Mouse (Mus musculus) naive thymus-derived CD4-positive, alpha-beta T cell, adult 2 months (primary cell): ENCODE results near the gene Clec4a2.
"Not testable (repeated sequence)": the region's sequence is repeated elsewhere in the genome, so short reads cannot be mapped to it uniquely, and the experiment has no call there.

Experiments
- DNase-seq: peaks from one replicate; pipeline ENCODE4 v3.0.0-alpha.2; 2011; ENCODE audit warnings: low read depth

Gene Clec4a2

GRCm38 (mm10) chr6:123106128-123106527 lies at the start of gene Clec4a2:
Gene Clec4a2, plus strand, starts transcription at chr6:123106428.
- not testable (repeated sequence) for DNase-seq

- DNase-seq: no peak
Observed at GRCm38 (mm10) chr6:123095125-123095843, 10.9 kb upstream of the Clec4a2 start.

- no peak for DNase-seq
Observed at GRCm38 (mm10) chr6:123123195-123123594, 17.0 kb downstream of the Clec4a2 start.

DNA sequence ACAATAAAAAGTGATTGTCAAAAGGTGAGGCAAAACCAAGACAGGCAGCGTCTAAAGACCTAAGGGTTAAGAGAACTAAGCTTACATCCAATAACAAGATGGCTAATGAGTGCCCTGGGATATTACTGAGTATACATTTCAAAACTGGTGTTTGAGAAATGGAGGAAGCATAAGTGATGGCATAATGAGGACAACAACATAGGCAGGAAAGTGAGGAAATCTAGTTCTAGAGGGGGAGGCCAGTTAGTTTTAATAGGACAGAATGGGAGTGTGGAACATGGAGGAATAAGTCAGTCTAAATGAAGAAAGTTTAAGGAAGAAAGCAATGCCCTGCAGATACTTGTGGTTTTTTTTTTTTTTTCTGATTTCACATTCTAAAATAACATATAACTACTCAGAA lies 20.9 kb downstream of the Clec4a2 start:
- DNase-seq: no peak

DNA sequence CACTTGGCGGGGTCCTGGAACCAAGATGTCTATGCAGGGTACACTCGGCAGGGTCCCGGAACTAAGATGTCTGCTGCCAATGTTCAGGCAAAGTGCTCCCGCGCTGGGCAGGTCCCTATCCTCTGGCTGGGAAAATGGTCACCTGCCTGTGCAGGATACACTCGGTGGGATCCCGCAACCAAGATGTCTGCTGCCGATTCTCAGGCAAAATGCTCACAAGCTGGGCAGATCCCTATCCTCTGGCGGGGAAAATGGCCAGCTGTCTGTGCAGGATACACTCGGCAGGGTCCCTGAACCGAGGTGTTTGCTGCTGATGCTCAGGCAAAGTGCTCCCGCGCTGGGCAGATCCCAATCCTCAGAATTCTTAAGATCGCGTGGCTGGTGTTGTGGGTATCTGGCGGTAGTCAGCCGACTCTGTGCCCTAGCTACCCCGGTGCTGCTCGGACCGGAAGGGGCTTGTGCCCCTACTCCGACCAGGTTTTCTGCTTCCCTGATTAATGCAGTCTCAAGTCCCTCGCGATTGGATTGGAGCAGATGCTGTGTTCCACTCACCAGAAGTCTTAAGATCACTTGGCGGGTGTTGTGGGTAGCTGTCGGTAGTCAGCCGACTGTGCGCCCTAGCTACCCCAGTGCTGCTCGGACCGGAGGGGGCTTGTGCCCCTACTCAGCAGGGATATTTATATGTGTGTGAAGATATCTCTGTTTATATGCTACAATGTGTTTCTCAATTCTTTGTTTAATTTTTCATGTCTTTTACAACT lies 31.7 kb downstream of the Clec4a2 start:
- DNase-seq: not testable (repeated sequence)

DNA sequence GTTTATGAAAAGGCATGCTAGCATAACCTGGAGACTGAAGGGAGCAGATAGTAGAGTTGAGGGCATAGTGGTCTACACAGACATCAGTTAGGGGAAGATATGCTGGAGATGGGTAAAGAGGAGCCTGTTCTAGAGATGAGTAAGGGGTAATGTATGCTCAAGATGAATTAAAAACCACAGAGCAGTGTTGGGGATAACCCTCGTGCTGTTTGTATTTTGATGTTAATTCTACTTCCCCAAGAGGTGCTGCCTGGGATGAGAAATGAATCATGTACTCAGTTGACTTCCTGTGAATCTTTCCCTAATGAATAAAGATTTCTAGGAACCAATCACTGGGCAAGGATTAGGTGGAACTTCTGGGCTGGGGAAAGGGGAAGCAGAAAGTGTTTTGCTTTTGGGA lies 63.9 kb downstream of the Clec4a2 start:
- no peak for DNase-seq

- DNase-seq: no peak
Observed at GRCm38 (mm10) chr6:123171040-123171439, 64.8 kb downstream of the Clec4a2 start.

DNA sequence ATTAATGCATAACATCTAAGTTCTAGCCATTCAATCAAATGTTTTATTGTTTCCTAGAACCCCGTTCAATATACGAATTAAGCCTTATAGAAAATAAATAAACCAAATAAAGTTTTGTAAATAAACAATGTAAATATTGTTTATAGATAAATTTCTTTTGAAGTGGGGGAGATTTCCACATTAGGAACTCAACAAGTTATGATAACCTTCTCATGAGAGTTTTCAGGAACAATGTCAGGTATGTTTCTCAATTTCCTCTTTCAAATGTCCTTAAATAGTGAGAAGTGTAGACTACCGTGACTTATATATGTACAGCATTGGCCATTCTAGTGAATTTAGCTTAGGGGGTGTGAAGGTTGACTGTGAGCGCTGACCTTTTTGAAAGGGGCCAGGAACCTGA lies 66.4 kb downstream of the Clec4a2 start, which contains the start of gene Clec4b2:
Clec4b2 (plus strand) TSS at position 301 of the 400 bp plus-strand sequence.
- DNase-seq: no peak

DNA sequence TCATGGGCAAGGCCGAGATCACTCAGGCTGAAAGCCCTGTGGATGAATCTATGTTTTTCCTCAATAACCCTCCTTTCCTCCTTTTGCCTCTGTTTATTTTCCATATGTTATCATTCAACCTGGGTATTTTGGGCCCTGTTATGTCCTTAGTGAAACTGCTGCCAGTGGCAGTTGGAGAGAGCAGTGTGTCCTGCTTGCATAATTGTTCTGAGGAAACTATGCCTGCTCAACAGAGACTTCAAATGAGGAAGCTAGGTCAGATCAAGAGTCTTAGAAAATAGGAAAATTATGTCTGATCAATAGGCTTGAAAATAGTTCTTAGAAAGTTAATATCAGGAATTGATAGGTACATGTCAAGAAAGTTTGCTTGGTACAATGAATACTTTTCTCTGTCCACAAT lies 69.3 kb downstream of the Clec4a2 start:
- DNase-seq: no peak

- not testable (repeated sequence) for DNase-seq
Observed at GRCm38 (mm10) chr6:123184862-123185261, 78.6 kb downstream of the Clec4a2 start.
